Mouse (Mus musculus): ENCODE measurements at regions not wholly inside any gene's neighbourhood (a gene's known extent, or its start where the extent isn't known, plus 50 kb on each side); places are given as distances from the start of the nearest gene placed in this dataset.

GRCm38 (mm10) chr9:89788651-89789050, 50.4 kb upstream of the Ankrd34c start:
- no peak for DNase-seq

All from cerebellum, postnatal 36 days (tissue).